Mouse (Mus musculus): ENCODE measurements around the gene Prrt2. TPM values are rescaled to one million over a fixed set of nuclear protein-coding genes. Genes with fewer than 3 reads are reported as not detected.

Prrt2 gene
- polyA plus RNA-seq, 1 experiment: not detected

DNA sequence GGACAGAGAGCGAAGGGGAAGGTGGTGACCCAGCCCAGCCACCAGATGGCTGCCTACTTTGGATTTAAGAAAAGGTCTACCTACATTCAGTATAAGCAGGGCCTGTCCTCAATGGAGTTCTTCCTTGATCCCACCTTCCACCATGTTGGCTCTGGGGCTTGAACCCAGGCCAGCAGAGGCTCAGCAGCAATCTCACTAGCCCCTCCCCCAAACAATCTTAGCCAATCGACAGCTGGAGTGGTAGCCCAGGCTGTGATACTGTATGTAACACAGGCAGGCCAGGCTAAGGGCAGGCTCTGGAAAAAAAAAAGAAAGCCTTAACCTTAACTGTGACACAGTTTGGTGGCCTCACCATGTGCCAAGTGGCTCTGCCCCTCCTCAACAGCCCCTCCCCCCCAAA lies 9.3 kb downstream of the Prrt2 start:
- 65% methylated on average over 2 of the region's 2 CpGs for WGBS
- H3K4me3 ChIP-seq (ENCODE audit: insufficient read depth, low read depth, low read length): no peak overlapping the region
- TF ChIP-seq POLR2A (IDR thresholded peaks at IDR 0.05; ENCODE audit: insufficient read depth, low read depth, low read length) (no peak), CTCF (IDR thresholded peaks at IDR 0.05; ENCODE audit: insufficient read depth, low read depth, low read length) (no peak)
- H3K4me1 ChIP-seq (ENCODE audit: control insufficient read depth, insufficient read depth, low read length): peaks cover 36% of the 10 kb centered on the region
- H3K27ac ChIP-seq (ENCODE audit: insufficient read depth, low read depth, low read length): no peak overlapping the region

- no peak overlapping the region for H3K4me3 ChIP-seq (ENCODE audit: insufficient read depth, low read depth, low read length)
- 96% methylated on average over 2 of the region's 2 CpGs for WGBS
- TF ChIP-seq POLR2A (IDR thresholded peaks at IDR 0.05; ENCODE audit: insufficient read depth, low read depth, low read length) (no peak), CTCF (IDR thresholded peaks at IDR 0.05; ENCODE audit: insufficient read depth, low read depth, low read length) (no peak)
- no peak overlapping the region for H3K27ac ChIP-seq (ENCODE audit: insufficient read depth, low read depth, low read length)
- peaks cover 36% of the 10 kb centered on the region for H3K4me1 ChIP-seq (ENCODE audit: control insufficient read depth, insufficient read depth, low read length)
Measured at GRCm38 (mm10) chr7:127011051-127011450, 10.0 kb downstream of the Prrt2 start.

DNA sequence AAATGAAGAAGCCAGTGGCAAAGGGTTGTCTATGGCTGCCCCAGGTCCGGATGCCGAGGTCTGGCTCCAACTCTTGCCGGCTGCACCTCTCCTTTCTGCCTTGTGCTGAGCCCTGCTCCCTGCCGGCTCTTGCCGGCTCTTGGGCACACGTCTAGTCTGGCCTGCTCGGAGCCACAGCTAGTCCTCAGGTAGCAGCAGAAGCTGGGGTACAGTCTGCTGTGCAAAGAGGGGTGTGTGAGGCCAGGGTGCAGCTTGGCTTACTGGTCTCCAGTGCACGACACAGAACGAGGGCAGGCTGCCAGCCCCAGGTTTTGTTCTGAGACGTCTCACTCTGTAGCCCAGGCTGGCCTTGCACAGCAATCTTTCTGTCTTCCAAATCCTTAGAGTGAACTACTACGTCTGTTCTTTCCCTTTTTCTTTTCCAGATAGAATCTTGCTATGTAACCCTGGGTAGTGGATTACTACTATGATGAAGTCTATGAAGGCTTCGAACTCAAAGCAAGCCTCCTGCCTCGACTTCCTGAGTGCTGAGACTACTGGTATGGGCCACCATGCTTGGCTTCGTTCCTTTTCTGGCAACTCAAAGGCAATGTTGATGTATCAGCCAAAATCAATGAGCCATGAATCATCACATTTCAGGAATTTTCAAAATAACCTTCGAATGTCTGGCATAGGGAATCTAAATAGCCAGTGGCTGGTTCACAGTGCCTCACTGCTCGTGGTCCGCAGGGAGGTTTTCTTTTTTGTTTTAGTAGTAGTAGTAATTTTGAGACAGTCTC lies 11.5 kb downstream of the Prrt2 start:
- peaks cover 22% of the 10 kb centered on the region for H3K4me1 ChIP-seq (ENCODE audit: control insufficient read depth, insufficient read depth, low read length)
- 82% methylated on average over 17 of the region's 17 CpGs for WGBS
- TF ChIP-seq POLR2A (IDR thresholded peaks at IDR 0.05; ENCODE audit: insufficient read depth, low read depth, low read length) (no peak), CTCF (IDR thresholded peaks at IDR 0.05; ENCODE audit: insufficient read depth, low read depth, low read length) (no peak)
- no peak overlapping the region for H3K27ac ChIP-seq (ENCODE audit: insufficient read depth, low read depth, low read length)
- no peak overlapping the region for H3K4me3 ChIP-seq (ENCODE audit: insufficient read depth, low read depth, low read length)

GRCm38 (mm10) chr7:127008239-127009019 lies 12.6 kb downstream of the Prrt2 start:
- no peak for TF ChIP-seq CTCF (IDR thresholded peaks at IDR 0.05; ENCODE audit: insufficient read depth, low read depth, low read length)
- no peak for TF ChIP-seq POLR2A (IDR thresholded peaks at IDR 0.05; ENCODE audit: insufficient read depth, low read depth, low read length)
- Histone ChIP-seq H3K27ac (ENCODE audit: insufficient read depth, low read depth, low read length) (peak overlapping the region; percentile 89), H3K4me1 (ENCODE audit: control insufficient read depth, insufficient read depth, low read length) (peaks cover 13% of the 10 kb centered on the region), H3K4me3 (ENCODE audit: insufficient read depth, low read depth, low read length) (no peak overlapping the region)
- WGBS: 49% methylated on average over 9 of the region's 9 CpGs

GRCm38 (mm10) chr7:127007313-127008024 lies 13.5 kb downstream of the Prrt2 start:
- no peak overlapping the region for H3K27ac ChIP-seq (ENCODE audit: insufficient read depth, low read depth, low read length)
- 82% methylated on average over 6 of the region's 6 CpGs for WGBS
- H3K4me1 ChIP-seq (ENCODE audit: control insufficient read depth, insufficient read depth, low read length): peaks cover 10% of the 10 kb centered on the region
- no peak for TF ChIP-seq POLR2A (IDR thresholded peaks at IDR 0.05; ENCODE audit: insufficient read depth, low read depth, low read length)
- TF ChIP-seq CTCF (IDR thresholded peaks at IDR 0.05; ENCODE audit: insufficient read depth, low read depth, low read length): no peak
- no peak overlapping the region for H3K4me3 ChIP-seq (ENCODE audit: insufficient read depth, low read depth, low read length)

DNA sequence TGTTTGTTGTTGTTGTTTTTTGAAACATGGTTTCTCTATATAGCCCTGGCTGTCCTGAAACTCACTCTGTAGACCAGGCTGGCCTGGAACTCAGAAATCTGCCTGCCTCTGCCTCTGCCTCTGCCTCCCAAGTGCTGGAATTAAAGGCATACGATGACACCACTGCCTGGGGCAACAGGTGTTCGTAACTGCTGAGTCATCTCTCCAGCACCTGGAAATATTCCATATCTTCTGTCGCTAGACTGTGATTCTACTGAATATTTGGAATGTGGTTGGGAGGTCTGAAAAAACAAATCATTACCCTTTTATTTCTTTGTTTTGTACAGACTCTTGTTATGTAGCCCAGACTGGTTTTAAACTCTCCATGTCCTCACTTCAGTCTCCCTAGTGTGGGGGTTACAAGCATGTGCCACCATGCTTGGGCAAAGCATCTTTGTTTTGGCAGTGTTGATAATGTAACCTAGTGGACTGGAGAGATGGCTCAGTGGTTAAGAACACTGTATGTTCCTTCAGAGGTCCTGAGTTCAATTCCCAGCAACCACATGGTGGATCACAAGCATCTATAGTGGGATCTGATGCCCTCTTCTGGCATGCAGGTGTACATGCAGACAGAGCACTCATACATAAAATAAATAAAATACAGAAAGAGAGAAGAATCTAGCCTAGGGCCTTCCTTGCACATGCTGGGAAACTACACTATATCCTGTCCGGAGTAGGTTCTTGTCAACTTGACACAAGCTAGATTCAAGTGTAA lies 16.7 kb downstream of the Prrt2 start:
- H3K27ac ChIP-seq (ENCODE audit: insufficient read depth, low read depth, low read length): no peak overlapping the region
- peaks cover 10% of the 10 kb centered on the region for H3K4me1 ChIP-seq (ENCODE audit: control insufficient read depth, insufficient read depth, low read length)
- TF ChIP-seq CTCF (IDR thresholded peaks at IDR 0.05; ENCODE audit: insufficient read depth, low read depth, low read length) (no peak), POLR2A (IDR thresholded peaks at IDR 0.05; ENCODE audit: insufficient read depth, low read depth, low read length) (no peak)
- no peak overlapping the region for H3K4me3 ChIP-seq (ENCODE audit: insufficient read depth, low read depth, low read length)
- WGBS: 83% methylated on average over 4 of the region's 4 CpGs

- Histone ChIP-seq H3K4me1 (ENCODE audit: control insufficient read depth, insufficient read depth, low read length) (peaks cover 7% of the 10 kb centered on the region), H3K4me3 (ENCODE audit: insufficient read depth, low read depth, low read length) (no peak overlapping the region), H3K27ac (ENCODE audit: insufficient read depth, low read depth, low read length) (no peak overlapping the region)
- TF ChIP-seq POLR2A (IDR thresholded peaks at IDR 0.05; ENCODE audit: insufficient read depth, low read depth, low read length) (no peak), CTCF (IDR thresholded peaks at IDR 0.05; ENCODE audit: insufficient read depth, low read depth, low read length) (no peak)
- WGBS: 87% methylated on average over 5 of the region's 5 CpGs
Measured at GRCm38 (mm10) chr7:127003620-127004019, 17.4 kb downstream of the Prrt2 start.

DNA sequence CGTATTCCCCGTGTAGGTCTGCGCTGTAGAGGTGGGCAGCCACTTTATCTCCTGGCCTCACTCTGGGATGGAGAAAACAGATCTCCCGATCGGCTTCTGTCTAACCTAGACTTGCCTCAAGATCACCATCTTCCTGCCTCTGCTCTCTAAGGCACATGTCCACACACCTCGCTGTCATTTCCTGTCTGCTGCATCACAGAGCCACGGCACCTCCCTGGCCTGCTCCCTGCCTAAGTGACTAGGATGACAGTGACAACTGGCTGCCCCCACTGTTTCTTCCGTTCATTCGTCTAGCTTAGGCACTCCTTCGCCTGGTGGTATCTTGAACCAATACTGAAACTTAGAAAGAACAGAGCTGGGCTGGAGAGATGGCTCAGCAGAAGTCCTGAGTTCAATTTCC lies 21.4 kb downstream of the Prrt2 start:
- no peak for TF ChIP-seq CTCF (IDR thresholded peaks at IDR 0.05; ENCODE audit: insufficient read depth, low read depth, low read length)
- TF ChIP-seq POLR2A (IDR thresholded peaks at IDR 0.05; ENCODE audit: insufficient read depth, low read depth, low read length): no peak
- Histone ChIP-seq H3K4me1 (ENCODE audit: control insufficient read depth, insufficient read depth, low read length) (no peaks in the 10 kb centered on the region), H3K4me3 (ENCODE audit: insufficient read depth, low read depth, low read length) (no peak overlapping the region), H3K27ac (ENCODE audit: insufficient read depth, low read depth, low read length) (no peak overlapping the region)
- 89% methylated on average over 10 of the region's 10 CpGs for WGBS
